Mouse (Mus musculus) neural tube, embryonic 15.5 days (tissue): ENCODE data around the gene Masp1. TPM values are rescaled to one million over a fixed set of nuclear protein-coding genes. Genes with fewer than 3 reads are reported as not detected.

Experiments used
- ATAC-seq: fragments of 200-750 bp; cut with Nextera tagmentation; 2 replicates; pipeline ENCODE4 v1.8.0; 2017; ENCODE audit warnings: mild to moderate bottlenecking, moderate TSS enrichment, moderate library complexity; ENCODE audit not compliant: low FRiP score
- H3K27ac ChIP-seq: fragments of 300-500 bp; sonication (generic); replicated peaks from 2 replicates; pipeline ENCODE4 v1.5.1; 2015; ENCODE audit warnings: mild to moderate bottlenecking, inconsistent platforms
- H3K27me3 ChIP-seq: fragments of 300-500 bp; sonication (generic); replicated peaks from 2 replicates; pipeline ENCODE4 v1.6.1; 2015; ENCODE audit warnings: inconsistent platforms
- H3K36me3 ChIP-seq: fragments of 300-500 bp; sonication (generic); 2 replicates; pipeline ENCODE4 v1.6.1; 2015; ENCODE audit warnings: inconsistent platforms
- H3K4me1 ChIP-seq: fragments of 300-500 bp; sonication (generic); 2 replicates; pipeline ENCODE4 v1.6.1; 2015; ENCODE audit warnings: inconsistent platforms
- H3K4me2 ChIP-seq: fragments of 300-500 bp; sonication (generic); 2 replicates; pipeline ENCODE4 v1.6.1; 2015; ENCODE audit warnings: inconsistent platforms, mild to moderate bottlenecking, moderate library complexity
- H3K4me3 ChIP-seq: fragments of 300-500 bp; sonication (generic); replicated peaks from 2 replicates; pipeline ENCODE4 v1.5.1; 2015; ENCODE audit warnings: mild to moderate bottlenecking, inconsistent platforms
- H3K9ac ChIP-seq: fragments of 300-500 bp; sonication (generic); replicated peaks from 2 replicates; pipeline ENCODE4 v1.6.1; 2015; ENCODE audit warnings: mild to moderate bottlenecking, inconsistent platforms
- H3K9me3 ChIP-seq: fragments of 300-500 bp; sonication (generic); replicated peaks from 2 replicates; pipeline ENCODE4 v1.6.1; 2016; ENCODE audit warnings: inconsistent platforms
- WGBS: fragments of 180-500 bp; shearing (Covaris S2); methylation state at CpG from one replicate; pipeline ENCODE4 v1.1.7; 2015; ENCODE audit warnings: mixed read lengths; 5-methylcytosine and 5-hydroxymethylcytosine counted together
- polyA plus RNA-seq: library from polyadenylated mRNA; unstranded; fragments of >200 nt; fragmentation: Nextera tagmentation; extraction: Ambion mirVana; gene quantifications from 2 replicates; pipeline ENCODE4 v1.2.1, GENCODE M21; 2015

The Masp1 gene
- polyA plus RNA-seq, 1 experiment from 2014 or later, result 25.6 TPM

DNA sequence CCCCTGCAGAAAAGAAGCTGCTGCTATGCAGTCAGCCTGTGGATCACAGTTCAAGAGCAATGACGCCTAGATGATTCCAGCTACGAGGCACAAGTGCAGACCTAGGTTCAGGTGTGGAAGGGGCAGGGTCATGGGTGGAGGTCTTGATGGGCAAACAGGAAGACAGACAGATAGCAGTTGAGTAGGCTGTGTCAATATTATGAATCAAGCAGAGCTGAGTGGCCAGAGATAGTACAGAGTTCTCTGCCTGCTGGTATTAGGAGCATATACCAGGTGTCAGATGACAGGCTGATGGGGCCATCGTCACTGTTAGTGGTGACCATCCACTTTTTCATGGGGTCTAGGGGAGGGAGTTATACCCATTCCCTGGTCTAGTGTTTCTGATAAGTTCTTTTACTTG lies 13.1 kb upstream of the Masp1 start:
- 86% methylated on average over 3 of the region's 3 CpGs for WGBS
- ATAC-seq, result no peak
- H3K27me3 ChIP-seq, result no peaks in the 10 kb centered on the region

DNA sequence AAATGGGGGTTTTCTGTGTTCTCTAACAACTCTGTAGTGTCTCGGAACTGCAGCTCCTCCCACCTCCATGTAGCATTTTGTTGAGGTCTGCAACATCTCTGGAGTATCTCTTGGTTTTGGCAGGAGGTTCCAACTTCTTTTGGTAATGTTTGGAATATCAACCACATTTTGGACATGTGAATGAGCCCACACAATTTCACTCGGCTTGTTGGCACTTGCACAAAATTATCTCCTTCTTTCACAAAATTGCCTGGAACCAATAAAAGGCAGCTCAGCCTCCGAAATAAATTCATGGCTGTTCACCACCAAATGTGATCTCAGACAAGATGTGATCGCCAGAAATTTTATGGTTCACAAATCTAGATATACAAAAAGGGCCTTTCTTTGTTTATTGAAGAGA lies 8.6 kb upstream of the Masp1 start:
- Histone ChIP-seq H3K4me2 (no peak overlapping the region), H3K27me3 (no peaks in the 10 kb centered on the region), H3K9ac (no peak overlapping the region), H3K27ac (no peak overlapping the region), H3K36me3 (no peaks in the 10 kb centered on the region), H3K4me3 (no peak overlapping the region), H3K9me3 (no peaks in the 10 kb centered on the region), H3K4me1 (no peaks in the 10 kb centered on the region)
- 76% methylated on average over 4 of the region's 4 CpGs for WGBS
- no peak for ATAC-seq

More for the DNA sequence above, 13.1 kb upstream of the Masp1 start:
- no peaks in the 10 kb centered on the region for H3K9me3 ChIP-seq
- H3K36me3 ChIP-seq, result no peaks in the 10 kb centered on the region
- no peak overlapping the region for H3K4me2 ChIP-seq
- no peak overlapping the region for H3K9ac ChIP-seq
- H3K4me3 ChIP-seq, result no peak overlapping the region
- no peak overlapping the region for H3K27ac ChIP-seq
- no peaks in the 10 kb centered on the region for H3K4me1 ChIP-seq

DNA sequence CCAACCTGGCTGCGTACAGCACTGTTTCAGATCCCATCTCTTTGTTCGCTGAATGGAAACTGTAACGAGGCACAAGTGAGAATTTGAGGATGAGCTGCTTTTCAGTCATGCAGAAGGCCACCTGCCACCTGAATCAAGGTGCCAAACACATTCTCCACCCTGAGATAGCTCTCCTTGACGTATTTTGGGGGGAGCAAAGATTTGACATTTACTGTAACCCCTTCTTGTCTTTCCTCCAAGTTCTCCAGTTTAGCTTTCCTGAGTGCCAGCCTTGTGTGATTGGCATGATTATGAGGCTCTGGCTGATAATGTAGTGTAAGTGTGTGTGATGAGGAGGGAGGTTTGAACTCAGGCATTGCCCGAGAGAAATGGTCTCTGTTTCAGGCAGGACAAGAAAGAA lies 1.5 kb upstream of the Masp1 start:
- no peaks in the 10 kb centered on the region for H3K9me3 ChIP-seq
- no peak overlapping the region for H3K4me2 ChIP-seq
- H3K4me1 ChIP-seq, result peaks cover 56% of the 10 kb centered on the region
- H3K9ac ChIP-seq, result no peak overlapping the region
- H3K36me3 ChIP-seq, result no peaks in the 10 kb centered on the region
- no peak for ATAC-seq
- 70% methylated on average over 5 of the region's 5 CpGs for WGBS
- no peak overlapping the region for H3K4me3 ChIP-seq
- no peak overlapping the region for H3K27ac ChIP-seq
- H3K27me3 ChIP-seq, result no peaks in the 10 kb centered on the region

DNA sequence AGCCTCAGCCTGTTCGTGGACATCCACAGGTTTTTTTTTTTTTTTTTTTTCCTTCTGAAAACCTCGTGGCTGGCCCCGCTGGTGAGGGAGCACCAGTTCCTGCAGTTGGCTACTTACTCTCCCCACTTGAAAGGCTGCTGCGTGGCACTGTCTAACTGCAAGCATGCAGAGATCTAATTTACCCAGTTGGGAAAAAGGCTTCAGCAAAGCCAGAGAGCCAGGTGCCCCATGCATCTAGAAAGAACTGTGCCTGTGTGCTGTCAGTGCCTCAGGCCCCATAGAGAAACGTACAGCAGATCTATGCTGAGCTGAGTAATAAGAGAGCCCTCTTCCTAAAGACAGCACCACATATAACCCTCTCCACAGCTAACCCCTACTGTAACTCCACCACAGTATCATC lies 477 bp upstream of the Masp1 start:
- peak overlapping the region; percentile 64 for H3K4me2 ChIP-seq
- H3K4me1 ChIP-seq, result peaks cover 65% of the 10 kb centered on the region
- H3K4me3 ChIP-seq, result peak overlapping the region; percentile 44
- no peaks in the 10 kb centered on the region for H3K9me3 ChIP-seq
- ATAC-seq, result peak; percentile 30; the same call in 1 of the 2 replicates
- no peaks in the 10 kb centered on the region for H3K27me3 ChIP-seq
- WGBS, result 7% methylated on average over 5 of the region's 5 CpGs
- H3K9ac ChIP-seq, result peak overlapping the region; percentile 1; the same call in 1 of the 2 replicates
- H3K27ac ChIP-seq, result peak overlapping the region; percentile 88
- no peaks in the 10 kb centered on the region for H3K36me3 ChIP-seq

DNA sequence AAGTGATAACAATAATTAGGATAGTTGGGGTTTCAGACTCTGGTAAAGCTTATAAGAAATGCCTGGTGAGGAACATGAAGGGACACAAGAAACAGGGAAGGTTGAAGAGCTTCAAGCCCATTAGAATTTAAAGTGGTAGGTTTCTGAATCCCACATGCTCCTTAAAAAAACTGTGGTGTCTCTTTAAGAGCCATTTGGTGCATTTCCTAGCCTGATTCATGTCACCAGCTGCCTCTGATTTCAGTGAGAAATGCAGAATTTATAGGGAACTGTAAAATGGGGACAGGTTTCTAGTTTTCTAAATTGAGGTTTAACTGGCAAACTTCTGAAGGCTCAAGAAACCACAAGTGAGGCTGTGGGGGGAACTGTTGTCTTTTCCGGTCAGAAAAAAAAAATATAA lies 844 bp downstream of the Masp1 start:
- 10% methylated on average over 1 of the region's 1 CpGs for WGBS
- Histone ChIP-seq H3K4me3 (peak overlapping the region; percentile 44), H3K27ac (peak overlapping the region; percentile 88), H3K4me1 (peaks cover 73% of the 10 kb centered on the region), H3K9me3 (no peaks in the 10 kb centered on the region), H3K4me2 (peak overlapping the region; percentile 64), H3K27me3 (no peaks in the 10 kb centered on the region), H3K9ac (peak overlapping the region; percentile 49), H3K36me3 (no peaks in the 10 kb centered on the region)
- ATAC-seq, result no peak

DNA sequence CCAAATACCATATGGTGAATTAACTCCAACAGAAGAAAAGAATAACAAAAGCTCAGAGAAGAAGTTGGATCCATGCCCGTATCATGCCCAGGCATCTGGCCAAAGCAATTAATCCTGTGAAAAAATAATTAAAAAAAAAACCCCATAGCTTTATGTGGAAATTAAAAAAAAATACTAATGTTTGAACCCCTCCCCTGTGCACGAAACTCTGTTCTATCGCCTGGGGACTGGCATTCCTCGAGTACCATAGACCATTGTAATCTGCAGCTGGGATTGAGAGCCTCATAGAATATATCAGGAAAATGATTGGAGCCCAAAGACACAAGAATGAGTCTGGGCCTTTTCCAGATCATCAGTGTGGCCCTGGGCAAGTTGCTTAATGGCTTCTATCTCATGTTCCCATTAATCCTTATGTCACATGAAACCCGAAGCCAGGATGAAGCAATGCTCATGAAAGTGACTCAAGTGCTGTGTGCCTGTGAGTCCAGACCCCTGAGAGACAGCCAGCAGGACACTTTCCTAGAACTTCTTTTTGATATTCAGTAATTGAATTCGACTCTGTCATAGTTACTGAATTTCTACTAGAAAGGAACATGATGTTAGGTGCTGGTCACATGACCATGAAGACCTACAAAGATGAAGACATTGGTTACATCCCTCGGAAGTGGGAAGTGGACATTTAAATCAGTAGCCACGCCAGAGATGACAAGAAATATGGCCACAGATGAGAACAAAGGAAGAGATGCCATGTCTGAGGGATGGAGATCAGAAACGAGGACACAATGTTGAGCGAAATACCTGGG lies 1.8 kb downstream of the Masp1 start:
- peaks cover 73% of the 10 kb centered on the region for H3K4me1 ChIP-seq
- no peak for ATAC-seq

DNA sequence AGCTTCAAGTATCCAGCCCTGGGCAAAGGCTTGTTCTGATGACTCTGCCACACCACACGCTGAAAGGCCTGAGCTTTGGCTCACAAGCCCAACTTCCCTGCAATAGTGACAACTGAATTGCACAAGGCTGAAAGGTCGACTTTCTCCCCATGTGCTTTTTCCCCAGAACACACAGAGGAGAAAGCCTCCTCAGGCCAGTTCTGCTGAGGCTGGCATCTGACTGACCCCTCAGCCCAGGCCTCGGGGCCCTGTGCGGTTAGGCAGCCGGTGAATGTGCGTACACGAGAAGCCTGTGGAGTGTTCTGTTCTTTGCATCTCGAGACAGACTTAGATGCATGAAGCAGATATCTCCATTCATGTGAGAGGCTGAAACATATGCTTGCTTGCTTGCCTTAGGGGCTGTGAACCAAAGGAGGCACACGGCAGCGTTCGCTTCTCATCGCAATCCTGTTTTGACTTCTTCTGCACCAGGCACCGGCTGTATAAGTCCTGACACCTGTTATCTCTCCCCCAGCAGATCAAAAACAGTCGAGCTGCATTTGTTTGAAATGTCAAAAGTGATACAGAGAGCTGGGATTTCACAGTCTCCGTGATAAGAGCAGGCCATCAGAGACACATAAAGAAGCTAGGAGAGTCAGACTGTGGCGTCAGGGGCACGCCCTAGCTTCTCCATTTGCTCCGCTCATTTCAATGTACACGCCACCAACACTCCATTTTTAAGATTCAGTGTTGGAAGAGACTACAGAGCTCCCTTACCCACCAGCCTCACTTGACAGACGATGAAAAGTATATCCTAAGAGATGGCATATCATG lies 2.7 kb downstream of the Masp1 start:
- Histone ChIP-seq H3K4me2 (peak overlapping the region; percentile 64), H3K36me3 (no peaks in the 10 kb centered on the region), H3K9ac (0 out of 2 replicates have a peak overlapping the region, but pooled peaks have one; percentile 5), H3K4me1 (peaks cover 71% of the 10 kb centered on the region), H3K27ac (peak overlapping the region; percentile 64), H3K27me3 (no peaks in the 10 kb centered on the region), H3K9me3 (no peaks in the 10 kb centered on the region), H3K4me3 (peak overlapping the region; percentile 17)
- 48% methylated on average over 20 of the region's 20 CpGs for WGBS
- ATAC-seq, result no peak

More for the DNA sequence above, 1.8 kb downstream of the Masp1 start:
- Histone ChIP-seq H3K4me2 (peak overlapping the region; percentile 64), H3K9ac (no peak overlapping the region), H3K9me3 (no peaks in the 10 kb centered on the region), H3K36me3 (no peaks in the 10 kb centered on the region), H3K27ac (peak overlapping the region; percentile 88), H3K4me3 (peak overlapping the region; percentile 44), H3K27me3 (no peaks in the 10 kb centered on the region)
- 44% methylated on average over 10 of the region's 10 CpGs for WGBS

DNA sequence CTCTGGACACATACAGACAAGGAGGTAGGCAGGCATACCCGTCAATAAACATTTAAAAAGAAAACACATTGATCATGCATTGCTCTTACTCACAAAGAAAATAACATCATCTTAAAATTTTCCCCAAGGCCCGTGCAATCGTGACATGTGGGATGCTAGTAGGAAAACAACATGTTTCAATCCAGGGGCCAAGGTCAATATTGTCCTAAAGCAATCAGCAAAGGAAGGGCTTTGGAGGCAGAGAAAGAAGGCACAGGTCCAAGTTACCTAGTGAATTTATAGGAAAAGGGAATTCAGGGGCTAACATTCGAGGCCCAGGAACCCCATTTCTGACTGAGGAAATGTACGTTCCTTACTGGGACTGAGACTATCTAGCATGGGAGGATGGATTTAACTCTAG lies 3.4 kb downstream of the Masp1 start:
- WGBS, result 83% methylated on average over 5 of the region's 5 CpGs
- Histone ChIP-seq H3K36me3 (no peaks in the 10 kb centered on the region), H3K4me2 (peak overlapping the region; percentile 64), H3K9me3 (no peaks in the 10 kb centered on the region), H3K4me3 (no peak overlapping the region), H3K27ac (peak overlapping the region; percentile 64; the same call in 1 of the 2 replicates), H3K4me1 (peaks cover 64% of the 10 kb centered on the region), H3K9ac (no peak overlapping the region), H3K27me3 (no peaks in the 10 kb centered on the region)
- no peak for ATAC-seq

DNA sequence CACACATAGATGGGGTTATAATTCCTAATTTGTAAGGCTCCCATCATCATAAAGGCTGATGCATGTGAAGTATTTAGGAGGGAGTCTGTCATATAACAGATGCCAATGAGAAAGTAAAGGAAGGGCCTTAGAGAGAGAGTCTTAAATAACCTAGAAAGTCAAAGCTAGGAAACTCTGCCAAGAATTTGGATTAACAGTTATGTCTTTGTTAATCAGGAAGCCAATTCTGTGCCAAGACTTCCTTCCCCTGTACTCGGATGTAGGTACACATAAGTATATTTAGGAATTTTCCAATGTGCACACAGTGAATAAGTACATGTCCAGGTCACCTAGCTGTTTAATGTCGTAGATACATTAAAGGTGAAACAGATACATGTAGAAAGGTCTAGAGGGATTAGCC lies 4.0 kb downstream of the Masp1 start:
- Histone ChIP-seq H3K36me3 (0 out of 2 replicates have a peak, but pooled peaks cover 3% of the 10 kb centered on the region), H3K27me3 (no peaks in the 10 kb centered on the region), H3K9me3 (no peaks in the 10 kb centered on the region), H3K4me2 (no peak overlapping the region), H3K9ac (no peak overlapping the region), H3K4me3 (no peak overlapping the region), H3K27ac (0 out of 2 replicates have a peak overlapping the region, but pooled peaks have one; percentile 37), H3K4me1 (peaks cover 58% of the 10 kb centered on the region)
- ATAC-seq, result no peak
- 71% methylated on average over 2 of the region's 2 CpGs for WGBS

DNA sequence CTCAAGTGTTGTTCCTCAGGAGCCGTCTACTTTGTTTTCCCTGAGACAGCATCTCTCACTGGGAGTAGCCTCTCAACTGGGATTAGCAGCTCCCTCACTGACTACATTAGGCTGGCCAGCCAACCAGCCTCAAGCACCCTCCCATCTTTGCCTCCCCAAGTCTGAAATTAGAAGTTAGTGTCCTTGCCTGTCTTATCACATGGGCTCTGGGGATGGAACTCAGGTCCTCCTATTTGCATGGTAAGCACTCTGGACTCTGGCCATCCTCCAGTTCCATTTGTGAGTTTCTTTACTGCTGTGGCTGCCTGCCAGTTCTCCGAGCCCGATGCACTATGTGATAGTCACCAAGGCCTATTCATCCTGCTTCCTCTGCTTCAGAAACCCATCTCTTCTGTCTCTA lies 4.8 kb downstream of the Masp1 start:
- H3K4me2 ChIP-seq, result no peak overlapping the region
- H3K4me1 ChIP-seq, result peaks cover 50% of the 10 kb centered on the region
- peak overlapping the region; percentile 37; the same call in 1 of the 2 replicates for H3K27ac ChIP-seq
- 47% methylated on average over 3 of the region's 3 CpGs for WGBS
- H3K9me3 ChIP-seq, result no peaks in the 10 kb centered on the region
- peak; percentile 27; the same call in 1 of the 2 replicates for ATAC-seq
- H3K4me3 ChIP-seq, result no peak overlapping the region
- no peak overlapping the region for H3K9ac ChIP-seq
- no peaks in the 10 kb centered on the region for H3K27me3 ChIP-seq
- H3K36me3 ChIP-seq, result 0 out of 2 replicates have a peak, but pooled peaks cover 3% of the 10 kb centered on the region

DNA sequence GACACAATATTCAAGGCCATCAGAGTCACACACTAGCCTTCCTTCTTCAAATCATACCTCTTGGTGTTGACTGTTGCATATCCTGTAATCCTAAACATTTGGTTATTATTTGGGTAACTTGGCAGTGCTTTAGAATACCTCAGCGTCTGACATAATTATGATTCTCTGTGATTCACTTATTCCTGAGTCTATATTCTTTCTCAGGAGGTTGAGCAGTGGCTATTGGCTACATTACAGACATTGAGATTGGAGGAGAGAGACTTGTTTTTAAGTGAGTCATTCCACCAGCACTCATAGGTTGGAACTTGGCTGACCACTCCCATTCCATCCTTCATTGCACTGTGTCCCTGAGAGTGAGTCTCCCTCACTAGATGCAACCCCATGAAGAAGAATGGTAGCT lies 7.2 kb downstream of the Masp1 start:
- WGBS, result 89% methylated on average over 1 of the region's 1 CpGs
- Histone ChIP-seq H3K9me3 (no peaks in the 10 kb centered on the region), H3K4me3 (no peak overlapping the region), H3K27ac (no peak overlapping the region), H3K36me3 (0 out of 2 replicates have a peak, but pooled peaks cover 3% of the 10 kb centered on the region), H3K4me1 (peaks cover 30% of the 10 kb centered on the region), H3K9ac (no peak overlapping the region), H3K27me3 (no peaks in the 10 kb centered on the region), H3K4me2 (no peak overlapping the region)
- no peak for ATAC-seq
